Mouse (Mus musculus): ENCODE results near the gene Tprn.
A peak's percentile ranks its signal among the peaks of the same experiment; 100 is the strongest.

- TF ChIP-seq CTCF (conservative IDR thresholded peaks at IDR 0.05; ENCODE audit: insufficient read depth, insufficient read length, low read depth, low read length) (peak; percentile 93), POLR2A (IDR thresholded peaks at IDR 0.05; ENCODE audit: low read depth, low read length) (peak; percentile 10)
Measured at GRCm38 (mm10) chr2:25228431-25228889, 34.0 kb upstream of the Tprn start.
